Mouse (Mus musculus) lung, embryonic 14.5 days (tissue): Measurements from ENCODE around the gene Xiap. TPM values are rescaled to one million over a fixed set of nuclear protein-coding genes. Genes with fewer than 3 reads are reported as not detected.

ENCODE experiments used
- ATAC-seq: fragments of 200-750 bp; cut with Nextera tagmentation; 2 replicates; pipeline ENCODE4 v1.8.0; 2017; ENCODE audit warnings: mild to moderate bottlenecking, moderate TSS enrichment, moderate library complexity; ENCODE audit not compliant: insufficient read depth
- DNase-seq: peaks from one replicate; pipeline ENCODE4 v3.0.0-alpha.2; 2015
- H3K27ac ChIP-seq: fragments of 300-500 bp; sonication (generic); 2 replicates; pipeline ENCODE4 v1.5.1; 2014; ENCODE audit warnings: low read depth, mild to moderate bottlenecking, moderate library complexity
- H3K27me3 ChIP-seq: fragments of 300-500 bp; sonication (generic); 2 replicates; pipeline ENCODE4 v1.6.1; 2014; ENCODE audit warnings: low read length, control low read depth; ENCODE audit not compliant: insufficient read depth
- H3K36me3 ChIP-seq: fragments of 300-500 bp; sonication (generic); 2 replicates; pipeline ENCODE4 v1.6.1; 2014; ENCODE audit warnings: control low read depth; ENCODE audit not compliant: insufficient read depth
- H3K4me1 ChIP-seq: fragments of 300-500 bp; sonication (generic); 2 replicates; pipeline ENCODE4 v1.6.1; 2014; ENCODE audit warnings: antibody characterized with exemption, control low read depth; ENCODE audit not compliant: insufficient read depth
- H3K4me2 ChIP-seq: fragments of 300-500 bp; sonication (generic); 2 replicates; pipeline ENCODE4 v1.6.1; 2014; ENCODE audit warnings: mild to moderate bottlenecking
- H3K4me3 ChIP-seq: fragments of 300-500 bp; sonication (generic); 2 replicates; pipeline ENCODE4 v1.5.1; 2014; ENCODE audit warnings: low read depth, low read length
- H3K9ac ChIP-seq: fragments of 300-500 bp; sonication (generic); 2 replicates; pipeline ENCODE4 v1.6.1; 2014
- H3K9me3 ChIP-seq: fragments of 300-500 bp; sonication (generic); 2 replicates; pipeline ENCODE4 v1.6.1; 2016; ENCODE audit warnings: low read depth, low read length, control low read depth
- CTCF ChIP-seq: IDR thresholded peaks from 2 replicates; pipeline ENCODE4 v1.5.1; 2016; ENCODE audit warnings: antibody characterized with exemption, low read depth
- WGBS: fragments of 180-500 bp; shearing (Covaris S2); extraction: QIAGEN DNeasy Blood & Tissue Kit; methylation state at CpG from one replicate; pipeline ENCODE4 v1.1.7; 2014; 5-methylcytosine and 5-hydroxymethylcytosine counted together
- polyA plus RNA-seq: library from polyadenylated mRNA; unstranded; fragments of >200 nt; fragmentation: Nextera tagmentation; extraction: Ambion mirVana; gene quantifications from 2 replicates; pipeline ENCODE4 v1.2.1, GENCODE M21; 2014

Gene Xiap
- polyA plus RNA-seq, 1 experiment from 2014 or later: 20.8 TPM

- no peaks in the 10 kb centered on the region for H3K4me1 ChIP-seq
- peak; percentile 80 for ATAC-seq
- peak; percentile 83 for TF ChIP-seq CTCF
- no peak overlapping the region for H3K4me3 ChIP-seq
- no peaks in the 10 kb centered on the region for H3K27me3 ChIP-seq
- H3K9ac ChIP-seq: no peak overlapping the region
- WGBS: 17% methylated on average over 8 of the region's 8 CpGs
- H3K4me2 ChIP-seq: no peak overlapping the region
- no peaks in the 10 kb centered on the region for H3K36me3 ChIP-seq
- H3K9me3 ChIP-seq: no peaks in the 10 kb centered on the region
- peak; percentile 82 for DNase-seq
- H3K27ac ChIP-seq: no peak overlapping the region
Measured at GRCm38 (mm10) chrX:42033111-42033693, 26.3 kb upstream of the Xiap start.

- no peak overlapping the region for H3K4me2 ChIP-seq
- H3K9ac ChIP-seq: no peak overlapping the region
- TF ChIP-seq CTCF: no peak
- ATAC-seq (no peak; the same call in 1 of the 2 replicates), DNase-seq (no peak)
- H3K4me1 ChIP-seq: no peaks in the 10 kb centered on the region
- no peaks in the 10 kb centered on the region for H3K27me3 ChIP-seq
- WGBS: 51% methylated on average over 7 of the region's 7 CpGs
- H3K27ac ChIP-seq: no peak overlapping the region
- no peaks in the 10 kb centered on the region for H3K9me3 ChIP-seq
- H3K36me3 ChIP-seq: no peaks in the 10 kb centered on the region
- no peak overlapping the region for H3K4me3 ChIP-seq
Measured at GRCm38 (mm10) chrX:42033911-42034310, 25.6 kb upstream of the Xiap start.

- DNase-seq (no peak), ATAC-seq (no peak)
- Histone ChIP-seq H3K4me2 (no peak overlapping the region), H3K9me3 (no peaks in the 10 kb centered on the region), H3K36me3 (no peaks in the 10 kb centered on the region), H3K27ac (no peak overlapping the region), H3K4me1 (no peaks in the 10 kb centered on the region), H3K4me3 (no peak overlapping the region), H3K9ac (no peak overlapping the region), H3K27me3 (no peaks in the 10 kb centered on the region)
- TF ChIP-seq CTCF: no peak
- 69% methylated on average over 4 of the region's 6 CpGs for WGBS
Measured at GRCm38 (mm10) chrX:42039481-42039880, 20.0 kb upstream of the Xiap start.

GRCm38 (mm10) chrX:42044935-42045334, 14.5 kb upstream of the Xiap start:
- Histone ChIP-seq H3K4me3 (no peak overlapping the region), H3K36me3 (no peaks in the 10 kb centered on the region), H3K4me1 (no peaks in the 10 kb centered on the region), H3K4me2 (no peak overlapping the region), H3K27ac (no peak overlapping the region), H3K9ac (no peak overlapping the region), H3K27me3 (no peaks in the 10 kb centered on the region), H3K9me3 (no peaks in the 10 kb centered on the region)
- ATAC-seq (no peak), DNase-seq (no peak)
- 51% methylated on average over 7 of the region's 7 CpGs for WGBS
- TF ChIP-seq CTCF: no peak

GRCm38 (mm10) chrX:42050652-42051643, 8.5 kb upstream of the Xiap start:
- Histone ChIP-seq H3K9ac (no peak overlapping the region), H3K4me3 (no peak overlapping the region), H3K4me2 (0 out of 2 replicates have a peak overlapping the region, but pooled peaks have one; percentile 10), H3K9me3 (no peaks in the 10 kb centered on the region), H3K27ac (peak overlapping the region; percentile 68), H3K36me3 (no peaks in the 10 kb centered on the region), H3K4me1 (no peaks in the 10 kb centered on the region), H3K27me3 (no peaks in the 10 kb centered on the region)
- 57% methylated on average over 5 of the region's 5 CpGs for WGBS
- no peak for TF ChIP-seq CTCF
- ATAC-seq: peak; percentile 92
- peak; percentile 72 for DNase-seq

- ATAC-seq: no peak
- no peak for TF ChIP-seq CTCF
Measured at GRCm38 (mm10) chrX:42057012-42057411, 2.5 kb upstream of the Xiap start.

GRCm38 (mm10) chrX:42057873-42058272, 1.6 kb upstream of the Xiap start:
- H3K9ac ChIP-seq: no peak overlapping the region
- no peak for TF ChIP-seq CTCF
- no peak overlapping the region for H3K4me2 ChIP-seq
- WGBS: 74% methylated on average over 4 of the region's 4 CpGs
- no peak overlapping the region for H3K27ac ChIP-seq
- H3K27me3 ChIP-seq: no peaks in the 10 kb centered on the region
- H3K4me3 ChIP-seq: no peak overlapping the region
- H3K4me1 ChIP-seq: no peaks in the 10 kb centered on the region
- ATAC-seq: no peak
- DNase-seq: no peak
- no peaks in the 10 kb centered on the region for H3K36me3 ChIP-seq
- no peaks in the 10 kb centered on the region for H3K9me3 ChIP-seq

More at GRCm38 (mm10) chrX:42057012-42057411, 2.5 kb upstream of the Xiap start:
- Histone ChIP-seq H3K4me2 (no peak overlapping the region), H3K9me3 (no peaks in the 10 kb centered on the region), H3K27me3 (no peaks in the 10 kb centered on the region), H3K4me3 (no peak overlapping the region), H3K27ac (no peak overlapping the region), H3K4me1 (no peaks in the 10 kb centered on the region), H3K9ac (no peak overlapping the region), H3K36me3 (no peaks in the 10 kb centered on the region)
- 49% methylated on average over 5 of the region's 5 CpGs for WGBS
- peak; percentile 60 for DNase-seq
